Mouse (Mus musculus) 3T3-L1 (cell line): ENCODE results near the gene Mdfi.
"Not testable (repeated sequence)": the region's sequence is repeated elsewhere in the genome, so short reads cannot be mapped to it uniquely, and the experiment has no call there.

Experiments used
- DNase-seq: peaks from one replicate; pipeline ENCODE4 v3.0.0-alpha.2; 2015; ENCODE audit warnings: low read depth, low spot score

The Mdfi gene

GRCm38 (mm10) chr17:47834482-47834767 lies at the start of gene Mdfi:
Gene Mdfi, minus strand, starts transcription at chr17:47834691.
- no peak for DNase-seq

GRCm38 (mm10) chr17:47883099-47883498 lies 48.6 kb upstream of the Mdfi start:
- DNase-seq, result no peak

GRCm38 (mm10) chr17:47881330-47881729 lies 46.8 kb upstream of the Mdfi start:
- DNase-seq, result peak; percentile 37

- no peak for DNase-seq
These were observed 44.7 kb upstream of the Mdfi start for GRCm38 (mm10) chr17:47879207-47879606.

- DNase-seq, result no peak
These were observed 44.0 kb upstream of the Mdfi start for GRCm38 (mm10) chr17:47878378-47879089.

- no peak for DNase-seq
These were observed 43.4 kb upstream of the Mdfi start for GRCm38 (mm10) chr17:47877715-47878377.

- no peak for DNase-seq
These were observed 42.6 kb upstream of the Mdfi start for GRCm38 (mm10) chr17:47876776-47877714.

- peak; percentile 71 for DNase-seq
These were observed 38.9 kb upstream of the Mdfi start for GRCm38 (mm10) chr17:47873341-47873791.

GRCm38 (mm10) chr17:47872311-47873011 lies 38.0 kb upstream of the Mdfi start:
- no peak for DNase-seq

- no peak for DNase-seq
These were observed 35.4 kb upstream of the Mdfi start for GRCm38 (mm10) chr17:47869874-47870273.

- no peak for DNase-seq
These were observed 31.5 kb upstream of the Mdfi start for GRCm38 (mm10) chr17:47866037-47866436.

- DNase-seq, result peak; percentile 69
These were observed 30.0 kb upstream of the Mdfi start for GRCm38 (mm10) chr17:47864496-47864895.

GRCm38 (mm10) chr17:47863437-47863836 lies 28.9 kb upstream of the Mdfi start:
- no peak for DNase-seq

GRCm38 (mm10) chr17:47863023-47863422 lies 28.5 kb upstream of the Mdfi start:
- DNase-seq, result no peak

GRCm38 (mm10) chr17:47855544-47855943 lies 21.1 kb upstream of the Mdfi start:
- DNase-seq, result no peak

- DNase-seq, result no peak
These were observed 20.4 kb upstream of the Mdfi start for GRCm38 (mm10) chr17:47854908-47855307.

- DNase-seq, result peak; percentile 82
These were observed 19.3 kb upstream of the Mdfi start for GRCm38 (mm10) chr17:47853760-47854159.

- no peak for DNase-seq
These were observed 18.8 kb upstream of the Mdfi start for GRCm38 (mm10) chr17:47853336-47853735.

- DNase-seq, result not testable (repeated sequence)
These were observed 17.4 kb upstream of the Mdfi start for GRCm38 (mm10) chr17:47851798-47852360.

GRCm38 (mm10) chr17:47850639-47851314 lies 16.3 kb upstream of the Mdfi start:
- no peak for DNase-seq

- DNase-seq, result no peak
These were observed 15.5 kb upstream of the Mdfi start for GRCm38 (mm10) chr17:47850035-47850434.
